Comparison of ENCODE assay signal across 8 mouse cellular contexts in genomic region chr19:6015511-6016315, GRCm38 (mm10). TPM values are rescaled to one million over a fixed set of nuclear protein-coding genes. Genes with fewer than 3 reads are reported as not detected.
DNase-seq lines count a peak whose midpoint lies in the region; ATAC-seq and TF ChIP-seq lines count a peak whose summit lies in the region.

Capn1 (minus strand) TSS chr19:6015897.

- peak; percentile 51 for ATAC-seq in erythroblast, adult 5-6 weeks (replicated peaks; ENCODE audit: low FRiP score, poor library complexity, severe bottlenecking)
- peak; percentile 82 for ATAC-seq in kidney, embryonic 15.5 days (replicated peaks; ENCODE audit: low FRiP score)
- 0 out of 2 replicates have a peak, but pooled peaks have one; percentile 14 for ATAC-seq in monocyte, adult 5-6 weeks (replicated peaks; ENCODE audit: insufficient number of reproducible peaks, low FRiP score, low TSS enrichment, poor library complexity, severe bottlenecking)

- H3K9ac ChIP-seq in kidney, embryonic 15.5 days: peak within 1 kb of the TSS; percentile 55
- H3K9ac ChIP-seq in liver, adult 2 months (ENCODE audit: low read depth, low read length): peak within 1 kb of the TSS; percentile 77

- H3K36me3 ChIP-seq in heart, embryonic 10.5 days: no peaks in the 10 kb centered on the region
- no peaks in the 10 kb centered on the region for H3K36me3 ChIP-seq in kidney, embryonic 15.5 days
- no peaks in the 10 kb centered on the region; the same call in 1 of the 2 replicates for H3K36me3 ChIP-seq in liver, adult 2 months (ENCODE audit: control insufficient read depth, insufficient read depth, low read length)

- peak; percentile 78 for DNase-seq in 3T3-L1 (ENCODE audit: low read depth, low spot score)
- DNase-seq in heart, embryonic 10.5 days (ENCODE audit: low spot score): peak; percentile 90
- DNase-seq in liver, adult 2 months (ENCODE audit: extremely low read depth, low read depth, low spot score): peak; percentile 41
- DNase-seq in spleen, postnatal 4 days (ENCODE audit: low spot score in 2 of 2): peak; percentile 77 to 88

- 6% methylated on average over 40 of the region's 40 CpGs for WGBS in bone marrow, adult 2 months
- WGBS in heart, embryonic 10.5 days: 3% methylated on average over 40 of the region's 40 CpGs
- 2% methylated on average over 40 of the region's 40 CpGs for WGBS in kidney, embryonic 15.5 days
- WGBS in liver, adult 2 months: 8% methylated on average over 40 of the region's 40 CpGs

- peak; percentile 45; the same call in 1 of the 2 replicates for TF ChIP-seq POLR2A in bone marrow, adult 2 months (IDR thresholded peaks at IDR 0.05; ENCODE audit: borderline replicate concordance, control insufficient read depth, low read depth, low read length)
- no peak for TF ChIP-seq POLR2A in liver, adult 2 months (IDR thresholded peaks at IDR 0.05; ENCODE audit: extremely low read depth, insufficient read depth, low read length)

- H3K4me2 ChIP-seq in kidney, embryonic 15.5 days: peak within 1 kb of the TSS; percentile 93

- H3K4me3 ChIP-seq in bone marrow, adult 2 months (replicated peaks; ENCODE audit: control insufficient read depth, low read depth, low read length): peak within 1 kb of the TSS; percentile 91
- peak within 1 kb of the TSS; percentile 71 for H3K4me3 ChIP-seq in heart, embryonic 10.5 days
- peak within 1 kb of the TSS; percentile 58 for H3K4me3 ChIP-seq in kidney, embryonic 15.5 days (replicated peaks)
- peak within 1 kb of the TSS; percentile 58 for H3K4me3 ChIP-seq in liver, adult 2 months (ENCODE audit: insufficient read depth, low read depth, low read length)

- H3K27me3 ChIP-seq in heart, embryonic 10.5 days (ENCODE audit: insufficient read depth, poor library complexity, severe bottlenecking): peaks cover 40% of the 10 kb centered on the region
- H3K27me3 ChIP-seq in kidney, embryonic 15.5 days: no peaks in the 10 kb centered on the region
- no peaks in the 10 kb centered on the region for H3K27me3 ChIP-seq in liver, adult 2 months (ENCODE audit: control insufficient read depth, insufficient read depth, low read length)

- peaks cover 1% of the 10 kb centered on the region; the same call in 1 of the 2 replicates for H3K4me1 ChIP-seq in bone marrow, adult 2 months (ENCODE audit: control insufficient read depth, insufficient read depth, low read length)
- H3K4me1 ChIP-seq in heart, embryonic 10.5 days: peaks cover 34% of the 10 kb centered on the region
- peaks cover 45% of the 10 kb centered on the region for H3K4me1 ChIP-seq in kidney, embryonic 15.5 days
- peaks cover 10% of the 10 kb centered on the region for H3K4me1 ChIP-seq in liver, adult 2 months (ENCODE audit: control insufficient read depth, insufficient read depth, low read length)

- no peaks in the 10 kb centered on the region for H3K79me2 ChIP-seq in liver, adult 2 months (ENCODE audit: control insufficient read depth, insufficient read depth, low read length)

- TF ChIP-seq CTCF in bone marrow, adult 2 months (IDR thresholded peaks at IDR 0.05; ENCODE audit: control insufficient read depth, insufficient read depth, low read length): no peak
- TF ChIP-seq CTCF in liver, adult 2 months (IDR thresholded peaks at IDR 0.05; ENCODE audit: low read depth, low read length): peak; percentile 15; the same call in 1 of the 2 replicates

- H3K27ac ChIP-seq in bone marrow, adult 2 months (ENCODE audit: control insufficient read depth, insufficient read depth, low read depth, low read length, poor library complexity): peak within 1 kb of the TSS; percentile 86
- peak within 1 kb of the TSS; percentile 82 for H3K27ac ChIP-seq in heart, embryonic 10.5 days
- H3K27ac ChIP-seq in kidney, embryonic 15.5 days: peak within 1 kb of the TSS; percentile 80
- peak within 1 kb of the TSS; percentile 58 for H3K27ac ChIP-seq in liver, adult 2 months (replicated peaks; ENCODE audit: insufficient read depth, low read depth, low read length)

- H3K9me3 ChIP-seq in heart, embryonic 10.5 days: no peaks in the 10 kb centered on the region
- no peaks in the 10 kb centered on the region for H3K9me3 ChIP-seq in kidney, embryonic 15.5 days (replicated peaks)

RNA-seq across cellular contexts. Expression of gene Capn1, which starts in this region (rescaled TPM):
- polyA plus RNA-seq in bone marrow, adult 2 months (2011; ENCODE audit: insufficient read depth, insufficient read length, low replicate concordance, missing spikeins): 59.9 and 139 TPM in 2 replicates
- 18.1 and 23.8 TPM in 2 replicates for total RNA-seq in erythroblast, adult 5-6 weeks (2015; ENCODE audit: low replicate concordance)
- 34.8 and 43.7 TPM in 2 replicates for total RNA-seq in erythroblast, adult 5-6 weeks (2017; ENCODE audit: low replicate concordance)
- polyA plus RNA-seq in heart, embryonic 10.5 days (2016; fragmentation: Nextera tagmentation; extraction: Ambion mirVana): 7.3 and 7.4 TPM in 2 replicates
- polyA plus RNA-seq in kidney, embryonic 15.5 days (2015; fragmentation: Nextera tagmentation; extraction: Ambion mirVana): 8.4 and 11.1 TPM in 2 replicates
- 8.0 and 9.9 TPM in 2 replicates for total RNA-seq in liver, adult 2 months (2014; rRNA removed)
- 10.6 and 12.7 TPM in 2 replicates for polyA plus RNA-seq in liver, adult 2 months (2012; rRNA removed)
- 45.8 to 78.2 TPM (median 59.2 TPM) in 3 replicates for total RNA-seq in monocyte, adult 5-6 weeks (2017)

Comparison
In these comparisons a context has a peak if more than half of its experiments do, and no peak if none do; other contexts are left out.
1. Peak in every context shown above with its lines: DNase-seq, ATAC-seq, H3K4me3 ChIP-seq and H3K27ac ChIP-seq.
2. ATAC-seq: peak in every context shown above with its lines; median percentile 82 in kidney, embryonic 15.5 days; 51 in erythroblast, adult 5-6 weeks; 14 in monocyte, adult 5-6 weeks.